Mouse (Mus musculus) kidney, postnatal 0 days (tissue): ENCODE measurements around the gene Vsig8. TPM values are rescaled to one million over a fixed set of nuclear protein-coding genes. Genes with fewer than 3 reads are reported as not detected.

Source experiments
- ATAC-seq: fragments of 200-750 bp; cut with Nextera tagmentation; replicated peaks from 2 replicates; pipeline ENCODE4 v1.8.0; 2017; ENCODE audit warnings: low read depth, moderate number of reproducible peaks, moderate TSS enrichment, moderate library complexity; ENCODE audit not compliant: low FRiP score
- DNase-seq: peaks from one replicate; pipeline ENCODE4 v3.0.0-alpha.2; 2016; ENCODE audit warnings: low spot score
- H3K27ac ChIP-seq: fragments of 300-500 bp; sonication (generic); 2 replicates; pipeline ENCODE4 v1.5.1; 2014; ENCODE audit warnings: mild to moderate bottlenecking
- H3K27me3 ChIP-seq: fragments of 300-500 bp; sonication (generic); 2 replicates; pipeline ENCODE4 v1.6.1; 2014; ENCODE audit warnings: low read length, mixed read lengths; ENCODE audit not compliant: insufficient read depth
- H3K36me3 ChIP-seq: fragments of 300-500 bp; sonication (generic); 2 replicates; pipeline ENCODE4 v1.6.1; 2014; ENCODE audit warnings: low read length, mixed read lengths; ENCODE audit not compliant: insufficient read depth
- H3K4me1 ChIP-seq: fragments of 300-500 bp; sonication (generic); replicated peaks from 2 replicates; pipeline ENCODE4 v1.6.1; 2014; ENCODE audit warnings: antibody characterized with exemption, low read length, mixed read lengths; ENCODE audit not compliant: insufficient read depth
- H3K4me2 ChIP-seq: fragments of 300-500 bp; sonication (generic); 2 replicates; pipeline ENCODE4 v1.6.1; 2014; ENCODE audit warnings: mild to moderate bottlenecking, low read length, moderate library complexity, mixed read lengths
- H3K4me3 ChIP-seq: fragments of 300-500 bp; sonication (generic); replicated peaks from 2 replicates; pipeline ENCODE4 v1.5.1; 2014; ENCODE audit warnings: low read depth, low read length
- H3K9ac ChIP-seq: fragments of 300-500 bp; sonication (generic); 2 replicates; pipeline ENCODE4 v1.6.1; 2014; ENCODE audit warnings: low read depth, low read length
- H3K9me3 ChIP-seq: fragments of 300-500 bp; sonication (generic); replicated peaks from 2 replicates; pipeline ENCODE4 v1.6.1; 2016; ENCODE audit warnings: low read length, inconsistent platforms, mixed read lengths
- CTCF ChIP-seq: IDR thresholded peaks from 2 replicates; pipeline ENCODE4 v1.5.1; 2016; ENCODE audit warnings: antibody characterized with exemption, low read depth, mild to moderate bottlenecking, moderate library complexity
- WGBS: fragments of 180-500 bp; shearing (Covaris S2); extraction: QIAGEN DNeasy Blood & Tissue Kit; methylation state at CpG from one replicate; pipeline ENCODE4 v1.1.7; 2014; 5-methylcytosine and 5-hydroxymethylcytosine counted together
- polyA plus RNA-seq: library from polyadenylated mRNA; unstranded; fragments of >200 nt; fragmentation: Nextera tagmentation; extraction: Ambion mirVana; gene quantifications from 2 replicates; pipeline ENCODE4 v1.2.1, GENCODE M21; 2015

Vsig8 gene
- polyA plus RNA-seq, 1 experiment from 2014 or later, result 1.6 TPM

GRCm38 (mm10) chr1:172518013-172518412 lies 37.7 kb upstream of the Vsig8 start:
- no peak overlapping the region for H3K27ac ChIP-seq
- TF ChIP-seq CTCF, result peak; percentile 56
- no peak overlapping the region for H3K4me2 ChIP-seq
- DNase-seq (no peak), ATAC-seq (no peak)
- H3K9me3 ChIP-seq, result no peaks in the 10 kb centered on the region
- no peak overlapping the region for H3K9ac ChIP-seq
- WGBS, result 82% methylated on average over 4 of the region's 4 CpGs
- peaks cover 27% of the 10 kb centered on the region for H3K4me1 ChIP-seq
- H3K4me3 ChIP-seq, result no peak overlapping the region
- no peaks in the 10 kb centered on the region for H3K36me3 ChIP-seq
- H3K27me3 ChIP-seq, result no peaks in the 10 kb centered on the region

GRCm38 (mm10) chr1:172519644-172520043 lies 36.1 kb upstream of the Vsig8 start:
- DNase-seq, result no peak

GRCm38 (mm10) chr1:172520576-172521440 lies 34.9 kb upstream of the Vsig8 start, which contains the start of gene Cfap45:
TSS of gene Cfap45 (plus strand) at chr1:172520801.
- WGBS, result 4% methylated on average over 28 of the region's 28 CpGs
- Histone ChIP-seq H3K9ac (peak within 1 kb of the TSS; percentile 31; the same call in 1 of the 2 replicates), H3K27ac (peak within 1 kb of the TSS; percentile 33; the same call in 1 of the 2 replicates), H3K4me1 (peaks cover 13% of the 10 kb centered on the region; the same call in 1 of the 2 replicates), H3K4me2 (peak within 1 kb of the TSS; percentile 62), H3K27me3 (no peaks in the 10 kb centered on the region), H3K36me3 (no peaks in the 10 kb centered on the region), H3K4me3 (peak within 1 kb of the TSS; percentile 31), H3K9me3 (no peaks in the 10 kb centered on the region)
- DNase-seq (peak; percentile 97), ATAC-seq (peak; percentile 85)
- TF ChIP-seq CTCF, result no peak

More at GRCm38 (mm10) chr1:172519644-172520043, 36.1 kb upstream of the Vsig8 start:
- peaks cover 20% of the 10 kb centered on the region for H3K4me1 ChIP-seq
- no peak overlapping the region for H3K27ac ChIP-seq
- H3K4me2 ChIP-seq, result no peak overlapping the region
- H3K27me3 ChIP-seq, result no peaks in the 10 kb centered on the region
- TF ChIP-seq CTCF, result no peak
- H3K9ac ChIP-seq, result no peak overlapping the region
- WGBS, result 56% methylated on average over 6 of the region's 6 CpGs
- no peaks in the 10 kb centered on the region for H3K9me3 ChIP-seq
- ATAC-seq, result no peak
- H3K4me3 ChIP-seq, result no peak overlapping the region
- no peaks in the 10 kb centered on the region for H3K36me3 ChIP-seq

- H3K4me2 ChIP-seq, result no peak overlapping the region
- no peak overlapping the region for H3K4me3 ChIP-seq
- H3K27me3 ChIP-seq, result no peaks in the 10 kb centered on the region
- no peak for ATAC-seq
- DNase-seq, result no peak
- no peak overlapping the region for H3K9ac ChIP-seq
- no peaks in the 10 kb centered on the region for H3K36me3 ChIP-seq
- WGBS, result 69% methylated on average over 7 of the region's 7 CpGs
- peaks cover 13% of the 10 kb centered on the region; the same call in 1 of the 2 replicates for H3K4me1 ChIP-seq
- no peak for TF ChIP-seq CTCF
- H3K9me3 ChIP-seq, result no peaks in the 10 kb centered on the region
- H3K27ac ChIP-seq, result no peak overlapping the region
Measured at GRCm38 (mm10) chr1:172522524-172522923, 33.2 kb upstream of the Vsig8 start.

- no peak overlapping the region for H3K4me3 ChIP-seq
- H3K36me3 ChIP-seq, result no peaks in the 10 kb centered on the region
- H3K4me2 ChIP-seq, result no peak overlapping the region
- H3K27me3 ChIP-seq, result no peaks in the 10 kb centered on the region
- 49% methylated on average over 12 of the region's 12 CpGs for WGBS
- peaks cover 13% of the 10 kb centered on the region; the same call in 1 of the 2 replicates for H3K4me1 ChIP-seq
- TF ChIP-seq CTCF, result no peak
- no peak overlapping the region for H3K27ac ChIP-seq
- no peak overlapping the region for H3K9ac ChIP-seq
- no peaks in the 10 kb centered on the region for H3K9me3 ChIP-seq
- ATAC-seq, result no peak
- DNase-seq, result no peak
Measured at GRCm38 (mm10) chr1:172523699-172524101, 32.0 kb upstream of the Vsig8 start.

GRCm38 (mm10) chr1:172525027-172525764 lies 30.5 kb upstream of the Vsig8 start:
- H3K27me3 ChIP-seq, result no peaks in the 10 kb centered on the region
- H3K27ac ChIP-seq, result peak overlapping the region; percentile 14
- peak; percentile 53 for TF ChIP-seq CTCF
- no peak overlapping the region for H3K9ac ChIP-seq
- peak; percentile 75 for DNase-seq
- H3K9me3 ChIP-seq, result no peaks in the 10 kb centered on the region
- 39% methylated on average over 15 of the region's 15 CpGs for WGBS
- H3K36me3 ChIP-seq, result no peaks in the 10 kb centered on the region
- H3K4me2 ChIP-seq, result 0 out of 2 replicates have a peak overlapping the region, but pooled peaks have one; percentile 23
- ATAC-seq, result no peak
- H3K4me3 ChIP-seq, result no peak overlapping the region
- peaks cover 12% of the 10 kb centered on the region for H3K4me1 ChIP-seq
